Mouse (Mus musculus): ENCODE data around the gene Dcp1a. TPM values are rescaled to one million over a fixed set of nuclear protein-coding genes. Genes with fewer than 3 reads are reported as not detected.

Gene Dcp1a
- polyA plus RNA-seq, 1 experiment from 2014 or later, result 37.7 TPM

DNA sequence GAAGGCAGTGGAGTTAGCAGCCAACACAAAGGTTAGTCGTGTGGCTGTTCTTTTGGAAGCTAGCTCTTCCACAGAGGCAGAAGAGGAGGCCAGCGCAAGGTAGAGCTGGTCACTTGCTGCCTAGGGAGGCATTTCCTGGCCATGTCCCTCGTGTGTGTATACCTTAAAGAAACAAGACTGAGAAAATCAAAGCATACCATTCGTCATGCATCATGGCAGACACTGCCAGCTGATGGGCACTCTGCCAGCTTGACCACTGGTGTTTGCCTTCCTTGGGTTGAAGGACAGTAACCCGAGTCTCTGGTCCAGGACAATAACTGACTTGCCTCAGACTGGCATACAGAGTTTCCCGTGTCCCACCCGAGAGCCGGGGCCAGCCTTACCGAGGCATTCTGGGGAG lies 91.0 kb downstream of the Dcp1a start:
- Histone ChIP-seq H3K4me3 (ENCODE audit: low read depth, low read length) (no peak overlapping the region), H3K4me2 (ENCODE audit: low read depth, severe bottlenecking) (no peak overlapping the region), H3K4me1 (ENCODE audit: control insufficient read depth, insufficient read depth, low read length) (no peaks in the 10 kb centered on the region), H3K9ac (ENCODE audit: low read length) (no peak overlapping the region), H3K9me3 (ENCODE audit: control insufficient read depth, low read length) (no peaks in the 10 kb centered on the region), H3K27ac (replicated peaks; ENCODE audit: low read depth, low read length) (no peak overlapping the region), H3K27me3 (ENCODE audit: control insufficient read depth, insufficient read depth, low read length) (no peaks in the 10 kb centered on the region), H3K36me3 (ENCODE audit: control insufficient read depth, insufficient read depth, low read length) (peaks cover 50% of the 10 kb centered on the region)
- 88% methylated on average over 9 of the region's 9 CpGs for WGBS
- DNase-seq (ENCODE audit: low spot score), result no peak
- no peak for ATAC-seq (ENCODE audit: insufficient number of reproducible peaks, low FRiP score, low TSS enrichment, low read depth)

- no peaks in the 10 kb centered on the region for H3K9me3 ChIP-seq (ENCODE audit: control insufficient read depth, low read length)
- WGBS, result 91% methylated on average over 10 of the region's 10 CpGs
Measured at GRCm38 (mm10) chr14:30572253-30572652, 92.9 kb downstream of the Dcp1a start.

GRCm38 (mm10) chr14:30573235-30573634 lies 93.9 kb downstream of the Dcp1a start:
- peaks cover 35% of the 10 kb centered on the region for H3K36me3 ChIP-seq (ENCODE audit: control insufficient read depth, insufficient read depth, low read length)
- H3K27me3 ChIP-seq (ENCODE audit: control insufficient read depth, insufficient read depth, low read length), result no peaks in the 10 kb centered on the region
- no peak overlapping the region for H3K27ac ChIP-seq (replicated peaks; ENCODE audit: low read depth, low read length)
- 86% methylated on average over 8 of the region's 8 CpGs for WGBS
- no peak for ATAC-seq (ENCODE audit: insufficient number of reproducible peaks, low FRiP score, low TSS enrichment, low read depth)
- H3K4me3 ChIP-seq (ENCODE audit: low read depth, low read length), result no peak overlapping the region
- no peaks in the 10 kb centered on the region for H3K4me1 ChIP-seq (ENCODE audit: control insufficient read depth, insufficient read depth, low read length)
- DNase-seq (ENCODE audit: low spot score), result no peak
- no peaks in the 10 kb centered on the region for H3K9me3 ChIP-seq (ENCODE audit: control insufficient read depth, low read length)
- no peak overlapping the region for H3K4me2 ChIP-seq (ENCODE audit: low read depth, severe bottlenecking)
- no peak overlapping the region for H3K9ac ChIP-seq (ENCODE audit: low read length)

More at GRCm38 (mm10) chr14:30572253-30572652, 92.9 kb downstream of the Dcp1a start:
- Histone ChIP-seq H3K4me1 (ENCODE audit: control insufficient read depth, insufficient read depth, low read length) (no peaks in the 10 kb centered on the region), H3K4me3 (ENCODE audit: low read depth, low read length) (no peak overlapping the region), H3K4me2 (ENCODE audit: low read depth, severe bottlenecking) (no peak overlapping the region), H3K27ac (replicated peaks; ENCODE audit: low read depth, low read length) (no peak overlapping the region), H3K27me3 (ENCODE audit: control insufficient read depth, insufficient read depth, low read length) (no peaks in the 10 kb centered on the region), H3K9ac (ENCODE audit: low read length) (no peak overlapping the region), H3K36me3 (ENCODE audit: control insufficient read depth, insufficient read depth, low read length) (peaks cover 37% of the 10 kb centered on the region)
- ATAC-seq (ENCODE audit: insufficient number of reproducible peaks, low FRiP score, low TSS enrichment, low read depth), result no peak
- DNase-seq (ENCODE audit: low spot score), result no peak

DNA sequence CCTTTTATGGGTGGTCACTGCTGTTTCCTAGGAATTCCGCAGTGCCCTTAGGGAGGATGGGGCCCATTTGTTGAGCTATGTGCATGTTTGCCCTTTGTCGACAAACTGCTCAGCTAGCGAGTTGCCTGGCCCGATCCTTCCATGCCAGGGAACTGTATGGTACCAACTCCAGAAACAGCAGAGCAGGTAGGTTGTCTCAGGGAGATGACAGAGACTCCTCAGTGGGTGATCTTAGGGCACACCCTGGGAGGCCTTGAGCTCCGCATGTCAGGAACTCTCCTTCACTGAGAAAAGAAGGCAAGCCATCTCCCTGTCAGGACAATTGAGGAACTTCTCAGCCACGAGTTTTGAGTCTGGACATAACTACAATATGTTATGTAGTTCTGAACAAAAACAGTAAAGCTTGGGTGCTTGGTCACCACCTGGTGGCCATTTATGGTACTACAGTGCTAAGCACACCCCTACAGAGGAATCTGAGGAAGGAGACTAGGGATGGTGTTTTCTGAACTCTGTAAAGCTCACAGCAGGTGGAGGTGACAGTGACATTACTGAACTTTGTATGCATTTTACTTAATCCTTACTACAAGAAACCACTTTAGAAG lies 94.7 kb downstream of the Dcp1a start:
- no peaks in the 10 kb centered on the region for H3K9me3 ChIP-seq (ENCODE audit: control insufficient read depth, low read length)
- ATAC-seq (ENCODE audit: insufficient number of reproducible peaks, low FRiP score, low TSS enrichment, low read depth), result no peak

GRCm38 (mm10) chr14:30575791-30576190 lies 96.5 kb downstream of the Dcp1a start:
- no peaks in the 10 kb centered on the region for H3K9me3 ChIP-seq (ENCODE audit: control insufficient read depth, low read length)
- WGBS, result 67% methylated on average over 7 of the region's 7 CpGs
- H3K36me3 ChIP-seq (ENCODE audit: control insufficient read depth, insufficient read depth, low read length), result peaks cover 16% of the 10 kb centered on the region
- no peaks in the 10 kb centered on the region for H3K27me3 ChIP-seq (ENCODE audit: control insufficient read depth, insufficient read depth, low read length)
- H3K27ac ChIP-seq (replicated peaks; ENCODE audit: low read depth, low read length), result no peak overlapping the region
- no peaks in the 10 kb centered on the region for H3K4me1 ChIP-seq (ENCODE audit: control insufficient read depth, insufficient read depth, low read length)
- H3K4me3 ChIP-seq (ENCODE audit: low read depth, low read length), result no peak overlapping the region
- DNase-seq (ENCODE audit: low spot score) (no peak), ATAC-seq (ENCODE audit: insufficient number of reproducible peaks, low FRiP score, low TSS enrichment, low read depth) (no peak)
- no peak overlapping the region for H3K9ac ChIP-seq (ENCODE audit: low read length)
- H3K4me2 ChIP-seq (ENCODE audit: low read depth, severe bottlenecking), result no peak overlapping the region

More for the DNA sequence above, 94.7 kb downstream of the Dcp1a start:
- no peaks in the 10 kb centered on the region for H3K4me1 ChIP-seq (ENCODE audit: control insufficient read depth, insufficient read depth, low read length)
- H3K36me3 ChIP-seq (ENCODE audit: control insufficient read depth, insufficient read depth, low read length), result peaks cover 26% of the 10 kb centered on the region
- no peak overlapping the region for H3K9ac ChIP-seq (ENCODE audit: low read length)
- no peak overlapping the region for H3K4me2 ChIP-seq (ENCODE audit: low read depth, severe bottlenecking)
- WGBS, result 65% methylated on average over 6 of the region's 6 CpGs
- DNase-seq (ENCODE audit: low spot score), result peak; percentile 85
- H3K4me3 ChIP-seq (ENCODE audit: low read depth, low read length), result no peak overlapping the region
- H3K27ac ChIP-seq (replicated peaks; ENCODE audit: low read depth, low read length), result no peak overlapping the region
- H3K27me3 ChIP-seq (ENCODE audit: control insufficient read depth, insufficient read depth, low read length), result no peaks in the 10 kb centered on the region

- Histone ChIP-seq H3K36me3 (ENCODE audit: control insufficient read depth, insufficient read depth, low read length) (peaks cover 11% of the 10 kb centered on the region), H3K27ac (replicated peaks; ENCODE audit: low read depth, low read length) (no peak overlapping the region), H3K9me3 (ENCODE audit: control insufficient read depth, low read length) (no peaks in the 10 kb centered on the region), H3K27me3 (ENCODE audit: control insufficient read depth, insufficient read depth, low read length) (no peaks in the 10 kb centered on the region), H3K4me2 (ENCODE audit: low read depth, severe bottlenecking) (no peak overlapping the region), H3K4me1 (ENCODE audit: control insufficient read depth, insufficient read depth, low read length) (no peaks in the 10 kb centered on the region), H3K4me3 (ENCODE audit: low read depth, low read length) (no peak overlapping the region), H3K9ac (ENCODE audit: low read length) (no peak overlapping the region)
- 69% methylated on average over 5 of the region's 5 CpGs for WGBS
- ATAC-seq (ENCODE audit: insufficient number of reproducible peaks, low FRiP score, low TSS enrichment, low read depth), result no peak
- DNase-seq (ENCODE audit: low spot score), result no peak
Measured at GRCm38 (mm10) chr14:30576260-30576659, 96.9 kb downstream of the Dcp1a start.

Small RNAs within 50 kb of the gene (microRNA-seq; reads per million reads assigned to microRNA genes)
- 4.9 reads per million, percentile 10 among the genes with 10 or more reads in this experiment for gene Mir3076

Other genes starting within 250 kb of the Dcp1a start
- 2.1 and 2.2 TPM in 2 replicates for gene Cacna1d, start 11.9 kb downstream of the Dcp1a start, polyA plus RNA-seq (2014; fragmentation: Nextera tagmentation; extraction: Ambion mirVana)
- gene Tkt, start 68.8 kb downstream of the Dcp1a start, polyA plus RNA-seq (2014; fragmentation: Nextera tagmentation; extraction: Ambion mirVana), result 117 and 150 TPM in 2 replicates
- 35.7 and 36.8 TPM in 2 replicates for gene Prkcd, start 146.7 kb downstream of the Dcp1a start, polyA plus RNA-seq (2014; fragmentation: Nextera tagmentation; extraction: Ambion mirVana)
- 17.5 and 19.0 TPM in 2 replicates for gene Rft1, start 174.8 kb downstream of the Dcp1a start, polyA plus RNA-seq (2014; fragmentation: Nextera tagmentation; extraction: Ambion mirVana)
- 19.8 and 19.9 TPM in 2 replicates for gene Sfmbt1, start 235.3 kb downstream of the Dcp1a start, polyA plus RNA-seq (2014; fragmentation: Nextera tagmentation; extraction: Ambion mirVana)